Mouse (Mus musculus): ENCODE results near the gene Il2rb. TPM values are rescaled to one million over a fixed set of nuclear protein-coding genes. Genes with fewer than 3 reads are reported as not detected.

Gene Il2rb
- polyA plus RNA-seq, 1 experiment from 2014 or later, result 0.39 TPM

GRCm38 (mm10) chr15:78532566-78533345 is 37.7 kb upstream of the Il2rb start:
- Histone ChIP-seq H3K9ac (ENCODE audit: low read length) (peak overlapping the region; percentile 27), H3K4me1 (replicated peaks; ENCODE audit: control insufficient read depth, insufficient read depth, low read length) (peaks cover 39% of the 10 kb centered on the region), H3K36me3 (ENCODE audit: control insufficient read depth, insufficient read depth, low read length) (no peaks in the 10 kb centered on the region), H3K4me2 (ENCODE audit: low read depth, low read length) (peak overlapping the region; percentile 34; the same call in 1 of the 2 replicates), H3K27me3 (ENCODE audit: control insufficient read depth, insufficient read depth, low read depth, low read length) (no peaks in the 10 kb centered on the region), H3K9me3 (ENCODE audit: control insufficient read depth, low read length) (no peaks in the 10 kb centered on the region), H3K27ac (ENCODE audit: low read length) (peak overlapping the region; percentile 88), H3K4me3 (ENCODE audit: low read length) (no peak overlapping the region)
- peak; percentile 18 for ATAC-seq (ENCODE audit: low read depth)
- 48% methylated on average over 10 of the region's 10 CpGs for WGBS

- peak overlapping the region; percentile 53 for H3K4me2 ChIP-seq (ENCODE audit: low read depth, low read length)
- peak overlapping the region; percentile 32 for H3K4me3 ChIP-seq (ENCODE audit: low read length)
- H3K36me3 ChIP-seq (ENCODE audit: control insufficient read depth, insufficient read depth, low read length), result no peaks in the 10 kb centered on the region
- peak; percentile 88 for ATAC-seq (ENCODE audit: low read depth)
- under 1% methylated on average over 25 of the region's 25 CpGs for WGBS
- no peaks in the 10 kb centered on the region for H3K27me3 ChIP-seq (ENCODE audit: control insufficient read depth, insufficient read depth, low read depth, low read length)
- peak overlapping the region; percentile 88 for H3K27ac ChIP-seq (ENCODE audit: low read length)
- peak overlapping the region; percentile 59 for H3K9ac ChIP-seq (ENCODE audit: low read length)
- H3K9me3 ChIP-seq (ENCODE audit: control insufficient read depth, low read length), result no peaks in the 10 kb centered on the region
- peaks cover 41% of the 10 kb centered on the region for H3K4me1 ChIP-seq (replicated peaks; ENCODE audit: control insufficient read depth, insufficient read depth, low read length)
Measured at GRCm38 (mm10) chr15:78531901-78532469, 36.9 kb upstream of the Il2rb start.

- Histone ChIP-seq H3K27ac (ENCODE audit: low read length) (peak overlapping the region; percentile 88), H3K27me3 (ENCODE audit: control insufficient read depth, insufficient read depth, low read depth, low read length) (no peaks in the 10 kb centered on the region), H3K4me1 (replicated peaks; ENCODE audit: control insufficient read depth, insufficient read depth, low read length) (peaks cover 41% of the 10 kb centered on the region), H3K36me3 (ENCODE audit: control insufficient read depth, insufficient read depth, low read length) (no peaks in the 10 kb centered on the region), H3K9ac (ENCODE audit: low read length) (peak overlapping the region; percentile 59), H3K4me2 (ENCODE audit: low read depth, low read length) (peak overlapping the region; percentile 53), H3K9me3 (ENCODE audit: control insufficient read depth, low read length) (no peaks in the 10 kb centered on the region), H3K4me3 (ENCODE audit: low read length) (peak overlapping the region; percentile 32; the same call in 1 of the 2 replicates)
- 41% methylated on average over 4 of the region's 4 CpGs for WGBS
- no peak for ATAC-seq (ENCODE audit: low read depth)
Measured at GRCm38 (mm10) chr15:78531451-78531720, 36.3 kb upstream of the Il2rb start.

- H3K4me1 ChIP-seq (replicated peaks; ENCODE audit: control insufficient read depth, insufficient read depth, low read length), result peaks cover 41% of the 10 kb centered on the region
- no peaks in the 10 kb centered on the region for H3K9me3 ChIP-seq (ENCODE audit: control insufficient read depth, low read length)
- no peak for ATAC-seq (ENCODE audit: low read depth)
- H3K4me3 ChIP-seq (ENCODE audit: low read length), result peak within 1 kb of the TSS; percentile 32
- H3K27me3 ChIP-seq (ENCODE audit: control insufficient read depth, insufficient read depth, low read depth, low read length), result no peaks in the 10 kb centered on the region
- WGBS, result 54% methylated on average over 17 of the region's 17 CpGs
- H3K9ac ChIP-seq (ENCODE audit: low read length), result peak within 1 kb of the TSS; percentile 59
- peak within 1 kb of the TSS; percentile 53 for H3K4me2 ChIP-seq (ENCODE audit: low read depth, low read length)
- H3K36me3 ChIP-seq (ENCODE audit: control insufficient read depth, insufficient read depth, low read length), result no peaks in the 10 kb centered on the region
- peak within 1 kb of the TSS; percentile 88 for H3K27ac ChIP-seq (ENCODE audit: low read length)
Measured at GRCm38 (mm10) chr15:78530671-78531450, 35.8 kb upstream of the Il2rb start, which contains the start of gene C1qtnf6. C1qtnf6 (minus strand) TSS chr15:78531416.

- H3K27ac ChIP-seq (ENCODE audit: low read length), result peak overlapping the region; percentile 88
- H3K4me2 ChIP-seq (ENCODE audit: low read depth, low read length), result peak overlapping the region; percentile 75
- peaks cover 41% of the 10 kb centered on the region for H3K4me1 ChIP-seq (replicated peaks; ENCODE audit: control insufficient read depth, insufficient read depth, low read length)
- no peaks in the 10 kb centered on the region for H3K27me3 ChIP-seq (ENCODE audit: control insufficient read depth, insufficient read depth, low read depth, low read length)
- no peak for ATAC-seq (ENCODE audit: low read depth)
- H3K9me3 ChIP-seq (ENCODE audit: control insufficient read depth, low read length), result no peaks in the 10 kb centered on the region
- H3K36me3 ChIP-seq (ENCODE audit: control insufficient read depth, insufficient read depth, low read length), result no peaks in the 10 kb centered on the region
- WGBS, result 64% methylated on average over 3 of the region's 3 CpGs
- H3K4me3 ChIP-seq (ENCODE audit: low read length), result no peak overlapping the region
- H3K9ac ChIP-seq (ENCODE audit: low read length), result peak overlapping the region; percentile 69
Measured at GRCm38 (mm10) chr15:78530141-78530540, 35.1 kb upstream of the Il2rb start.

- Histone ChIP-seq H3K4me2 (ENCODE audit: low read depth, low read length) (peak overlapping the region; percentile 75), H3K4me3 (ENCODE audit: low read length) (peak overlapping the region; percentile 55), H3K27me3 (ENCODE audit: control insufficient read depth, insufficient read depth, low read depth, low read length) (no peaks in the 10 kb centered on the region), H3K9ac (ENCODE audit: low read length) (peak overlapping the region; percentile 69), H3K36me3 (ENCODE audit: control insufficient read depth, insufficient read depth, low read length) (no peaks in the 10 kb centered on the region), H3K9me3 (ENCODE audit: control insufficient read depth, low read length) (no peaks in the 10 kb centered on the region), H3K4me1 (replicated peaks; ENCODE audit: control insufficient read depth, insufficient read depth, low read length) (peaks cover 41% of the 10 kb centered on the region), H3K27ac (ENCODE audit: low read length) (peak overlapping the region; percentile 87)
- peak; percentile 64 for ATAC-seq (ENCODE audit: low read depth)
- WGBS, result 2% methylated on average over 15 of the region's 15 CpGs
Measured at GRCm38 (mm10) chr15:78529428-78529990, 34.4 kb upstream of the Il2rb start.

GRCm38 (mm10) chr15:78528726-78529411 is 33.8 kb upstream of the Il2rb start:
- H3K9me3 ChIP-seq (ENCODE audit: control insufficient read depth, low read length), result no peaks in the 10 kb centered on the region
- H3K27me3 ChIP-seq (ENCODE audit: control insufficient read depth, insufficient read depth, low read depth, low read length), result no peaks in the 10 kb centered on the region
- H3K27ac ChIP-seq (ENCODE audit: low read length), result peak overlapping the region; percentile 87
- H3K4me3 ChIP-seq (ENCODE audit: low read length), result peak overlapping the region; percentile 55
- peak; percentile 7 for ATAC-seq (ENCODE audit: low read depth)
- 14% methylated on average over 11 of the region's 11 CpGs for WGBS
- peak overlapping the region; percentile 69 for H3K9ac ChIP-seq (ENCODE audit: low read length)
- no peaks in the 10 kb centered on the region for H3K36me3 ChIP-seq (ENCODE audit: control insufficient read depth, insufficient read depth, low read length)
- peaks cover 41% of the 10 kb centered on the region for H3K4me1 ChIP-seq (replicated peaks; ENCODE audit: control insufficient read depth, insufficient read depth, low read length)
- H3K4me2 ChIP-seq (ENCODE audit: low read depth, low read length), result peak overlapping the region; percentile 75

GRCm38 (mm10) chr15:78527973-78528372 is 32.9 kb upstream of the Il2rb start:
- peak overlapping the region; percentile 49; the same call in 1 of the 2 replicates for H3K9ac ChIP-seq (ENCODE audit: low read length)

More at GRCm38 (mm10) chr15:78527973-78528372, 32.9 kb upstream of the Il2rb start:
- peak overlapping the region; percentile 87 for H3K27ac ChIP-seq (ENCODE audit: low read length)
- 53% methylated on average over 7 of the region's 7 CpGs for whole genome bisulfite sequencing
- no peaks in the 10 kb centered on the region for H3K27me3 ChIP-seq (ENCODE audit: control insufficient read depth, insufficient read depth, low read depth, low read length)
- H3K4me3 ChIP-seq (ENCODE audit: low read length), result no peak overlapping the region
- no peak for ATAC-seq (ENCODE audit: low read depth)
- H3K36me3 ChIP-seq (ENCODE audit: control insufficient read depth, insufficient read depth, low read length), result no peaks in the 10 kb centered on the region
- no peaks in the 10 kb centered on the region for H3K9me3 ChIP-seq (ENCODE audit: control insufficient read depth, low read length)
- peaks cover 41% of the 10 kb centered on the region for H3K4me1 ChIP-seq (replicated peaks; ENCODE audit: control insufficient read depth, insufficient read depth, low read length)
- peak overlapping the region; percentile 75 for H3K4me2 ChIP-seq (ENCODE audit: low read depth, low read length)

Data from lung, embryonic 16.5 days (tissue).